8 mouse cellular contexts compared by ENCODE assay signal in the genomic region with DNA sequence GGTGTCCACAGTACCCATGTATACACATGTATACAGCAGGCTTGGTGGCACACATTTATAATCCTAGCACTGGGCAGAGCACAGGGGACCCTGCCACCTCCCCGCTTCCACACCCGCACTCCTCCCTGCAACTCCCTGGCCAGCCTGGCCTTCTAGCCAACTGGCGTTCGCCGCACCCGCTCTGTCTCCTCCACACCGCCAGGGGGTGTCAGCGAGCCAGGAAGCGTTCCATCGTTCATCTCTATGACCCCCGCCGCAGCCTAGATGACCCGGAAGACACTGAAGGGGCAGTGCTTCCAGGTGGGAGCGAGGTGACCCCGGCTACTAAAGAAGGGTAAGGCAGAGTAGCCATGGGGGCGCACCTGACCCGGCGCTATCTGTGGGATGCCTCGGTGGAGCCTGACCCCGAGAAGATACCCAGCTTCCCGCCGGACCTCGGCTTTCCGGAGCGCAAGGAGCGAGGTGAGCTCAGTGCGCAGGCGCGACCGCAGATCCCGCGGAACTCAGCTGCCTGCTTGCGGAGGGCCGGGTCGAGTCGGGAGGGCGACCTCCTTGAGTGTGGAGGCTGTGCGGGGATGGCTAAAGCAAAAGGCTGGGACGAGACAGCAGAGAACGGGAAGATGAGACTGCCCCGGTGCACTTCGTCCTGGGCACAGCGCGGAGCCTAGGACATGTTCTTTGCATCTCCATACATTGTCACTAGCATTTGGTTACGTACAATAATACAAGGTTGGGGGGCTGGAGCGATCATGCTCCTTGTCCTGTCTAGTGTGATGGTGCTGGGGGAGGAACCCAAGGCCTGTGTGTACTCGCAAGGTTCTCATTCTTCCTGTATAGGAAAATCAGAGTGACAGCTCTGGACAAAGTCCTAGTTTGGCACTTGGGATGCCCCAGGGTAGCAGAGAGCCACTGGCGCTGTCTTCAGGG. TPM values are rescaled to one million over a fixed set of nuclear protein-coding genes. Genes with fewer than 3 reads are reported as not detected.
DNase-seq lines count a peak whose midpoint lies in the region; ATAC-seq and TF ChIP-seq lines count a peak whose summit lies in the region.

A gene (plus strand): TSS at position 203 of the 927 bp plus-strand sequence.

- intact Hi-C loops in heart, postnatal 10 days (cut with DNase I) = loop anchor here (5.0 kb wide), 1 partner anchor 56 kb away; no protein-coding TSS in a partner anchor

- H3K36me3 ChIP-seq in E14TG2a.4 (ENCODE audit: insufficient read depth, low read length) = peaks cover 28% of the 10 kb centered on the region
- peaks cover 29% of the 10 kb centered on the region for H3K36me3 ChIP-seq in forebrain, embryonic 13.5 days (ENCODE audit: poor library complexity, severe bottlenecking)
- peaks cover 6% of the 10 kb centered on the region for H3K36me3 ChIP-seq in liver, postnatal 0 days (replicated peaks; ENCODE audit: insufficient read depth, low read length)
- H3K36me3 ChIP-seq in neural tube, embryonic 14.5 days (ENCODE audit: control insufficient read depth, insufficient read depth, low read length) = peaks cover 5% of the 10 kb centered on the region; the same call in 1 of the 2 replicates

- TF ChIP-seq EP300 in liver, postnatal 0 days (IDR thresholded peaks at IDR 0.05; ENCODE audit: low read depth) = no peak

- peaks cover 50% of the 10 kb centered on the region for H3K4me1 ChIP-seq in E14TG2a.4 (replicated peaks; ENCODE audit: low read depth, low read length)
- H3K4me1 ChIP-seq in forebrain, embryonic 13.5 days = peaks cover 19% of the 10 kb centered on the region
- peaks cover 26% of the 10 kb centered on the region for H3K4me1 ChIP-seq in liver, postnatal 0 days (ENCODE audit: insufficient read depth)
- peaks cover 13% of the 10 kb centered on the region; the same call in 1 of the 2 replicates for H3K4me1 ChIP-seq in neural tube, embryonic 14.5 days (ENCODE audit: control insufficient read depth, insufficient read depth, low read length)

- WGBS in forebrain, embryonic 13.5 days = 1% methylated on average over 48 of the region's 48 CpGs
- WGBS in large intestine, adult 2 months = under 1% methylated on average over 48 of the region's 48 CpGs
- 1% methylated on average over 48 of the region's 48 CpGs for WGBS in liver, postnatal 0 days (ENCODE audit: insufficient replicate concordance)
- under 1% methylated on average over 48 of the region's 48 CpGs for WGBS in neural tube, embryonic 14.5 days

- H3K27ac ChIP-seq in forebrain, embryonic 13.5 days = peak within 1 kb of the TSS; percentile 54
- H3K27ac ChIP-seq in liver, postnatal 0 days (ENCODE audit: low read depth) = peak within 1 kb of the TSS; percentile 87
- H3K27ac ChIP-seq in neural tube, embryonic 14.5 days (ENCODE audit: low read depth, low read length) = peak within 1 kb of the TSS; percentile 46; the same call in 1 of the 2 replicates

- no peaks in the 10 kb centered on the region for H3K27me3 ChIP-seq in E14TG2a.4 (ENCODE audit: insufficient read depth, low read length)
- H3K27me3 ChIP-seq in forebrain, embryonic 13.5 days = no peaks in the 10 kb centered on the region
- no peaks in the 10 kb centered on the region for H3K27me3 ChIP-seq in liver, postnatal 0 days (ENCODE audit: insufficient read depth, low read length)
- H3K27me3 ChIP-seq in neural tube, embryonic 14.5 days (ENCODE audit: control insufficient read depth, insufficient read depth, low read length) = no peaks in the 10 kb centered on the region

- peak within 1 kb of the TSS; percentile 91 for H3K9ac ChIP-seq in forebrain, embryonic 13.5 days
- peak within 1 kb of the TSS; percentile 85 for H3K9ac ChIP-seq in liver, postnatal 0 days (replicated peaks)
- peak within 1 kb of the TSS; percentile 75 for H3K9ac ChIP-seq in neural tube, embryonic 14.5 days (replicated peaks; ENCODE audit: low read depth, low read length)

- peak within 1 kb of the TSS; percentile 90 for H3K4me3 ChIP-seq in E14TG2a.4 (replicated peaks; ENCODE audit: low read length)
- H3K4me3 ChIP-seq in forebrain, embryonic 13.5 days = peak within 1 kb of the TSS; percentile 78
- H3K4me3 ChIP-seq in liver, postnatal 0 days (ENCODE audit: low read depth, low read length) = peak within 1 kb of the TSS; percentile 82
- peak within 1 kb of the TSS; percentile 61 for H3K4me3 ChIP-seq in neural tube, embryonic 14.5 days (ENCODE audit: low read depth, low read length)

- peak; percentile 27 for TF ChIP-seq CTCF in E14TG2a.4 (conservative IDR thresholded peaks at IDR 0.05; ENCODE audit: low read length)
- peak; percentile 99 for TF ChIP-seq CTCF in liver, postnatal 0 days (IDR thresholded peaks at IDR 0.05; ENCODE audit: low read depth)

- ATAC-seq in forebrain, embryonic 13.5 days = peak; percentile 89
- peak; percentile 93 for ATAC-seq in liver, postnatal 0 days
- peak; percentile 87 for ATAC-seq in neural tube, embryonic 14.5 days (ENCODE audit: low read depth)

- no peaks in the 10 kb centered on the region for H3K9me3 ChIP-seq in E14TG2a.4 (ENCODE audit: low read length)
- no peaks in the 10 kb centered on the region for H3K9me3 ChIP-seq in forebrain, embryonic 13.5 days (replicated peaks)
- no peaks in the 10 kb centered on the region for H3K9me3 ChIP-seq in liver, postnatal 0 days (ENCODE audit: low read length)
- no peaks in the 10 kb centered on the region for H3K9me3 ChIP-seq in neural tube, embryonic 14.5 days (ENCODE audit: control insufficient read depth, low read length)

- peak; percentile 86 for DNase-seq in c-Kit-positive CD71-positive TER-119-positive erythroid progenitor cells, embryonic 14.5 days (ENCODE audit: low spot score)
- peak; percentile 96 to 98 for DNase-seq in heart, postnatal 10 days
- DNase-seq in large intestine, adult 2 months (ENCODE audit: low read depth, low spot score) = peak; percentile 76
- peak; percentile 94 for DNase-seq in liver, postnatal 0 days
- DNase-seq in testis, postnatal 10 days (ENCODE audit: low spot score) = peak; percentile 98

- H3K4me2 ChIP-seq in forebrain, embryonic 13.5 days = peak within 1 kb of the TSS; percentile 97
- peak within 1 kb of the TSS; percentile 78 for H3K4me2 ChIP-seq in liver, postnatal 0 days (ENCODE audit: low read depth, low read length)
- peak within 1 kb of the TSS; percentile 92 for H3K4me2 ChIP-seq in neural tube, embryonic 14.5 days (ENCODE audit: low read depth, low read length)

RNA-seq across cellular contexts. Expression of the gene that starts here (rescaled TPM):
- 393 and 412 TPM in 2 replicates for polyA plus RNA-seq in forebrain, embryonic 13.5 days (2015; fragmentation: Nextera tagmentation; extraction: Ambion mirVana)
- total RNA-seq in heart, postnatal 10 days (2021) = 100 to 1,000 TPM; 597 to 620 TPM
- 479 and 502 TPM in 2 replicates for polyA plus RNA-seq in large intestine, adult 2 months (2012; rRNA removed)
- polyA plus RNA-seq in liver, postnatal 0 days (2015; fragmentation: Nextera tagmentation; extraction: Ambion mirVana) = 298 and 304 TPM in 2 replicates
- polyA plus RNA-seq in neural tube, embryonic 14.5 days (2014; fragmentation: Nextera tagmentation; extraction: Ambion mirVana) = 348 and 353 TPM in 2 replicates

Comparison
In these comparisons a context has a peak if more than half of its experiments do, and no peak if none do; other contexts are left out.
1. Peak in every context shown above with its lines: DNase-seq, ATAC-seq, H3K4me3 ChIP-seq and H3K27ac ChIP-seq.